Mouse (Mus musculus): ENCODE measurements at regions not wholly inside any gene's neighbourhood (a gene's known extent, or its start where the extent isn't known, plus 50 kb on each side); places are given as distances from the start of the nearest gene placed in this dataset.

DNA sequence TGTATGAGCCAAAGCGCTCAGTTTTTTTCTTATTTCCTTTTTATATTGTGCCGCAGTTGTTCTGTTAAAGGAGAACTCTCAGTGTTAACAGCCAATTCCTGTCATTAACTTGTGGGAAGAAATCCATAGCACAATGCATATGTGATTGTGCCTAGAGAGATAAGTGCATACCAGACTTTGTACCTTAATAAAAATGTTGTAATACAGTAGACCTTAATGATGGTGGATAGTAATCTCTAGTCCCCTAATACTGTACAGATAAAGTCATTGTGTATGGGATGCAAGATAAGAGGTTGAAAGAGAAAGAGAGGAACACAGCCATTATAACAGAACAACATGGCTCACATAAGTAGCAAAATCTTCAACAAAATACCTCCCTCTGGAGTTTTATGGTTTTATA is 379.7 kb upstream of the Sash1 start:
- TF ChIP-seq EP300 (IDR thresholded peaks at IDR 0.05; ENCODE audit: insufficient read depth, low read depth, low read length) (no peak), POLR2A (IDR thresholded peaks at IDR 0.05; ENCODE audit: insufficient read depth, low read length) (no peak), CTCF (IDR thresholded peaks at IDR 0.05; ENCODE audit: low read depth, low read length) (no peak)

All from ES-Bruce4 (cell line).